Mouse (Mus musculus): ENCODE data around the gene Ccl24.
"Not testable (repeated sequence)": the region's sequence is repeated elsewhere in the genome, so short reads cannot be mapped to it uniquely, and the experiment has no call there.

The Ccl24 gene

GRCm38 (mm10) chr5:135573006-135573405, at the start of gene Ccl24:
Gene Ccl24, minus strand, starts transcription at chr5:135573049.
- DNase-seq (ENCODE audit: low read depth, low spot score), result no peak

- no peak for DNase-seq (ENCODE audit: low read depth, low spot score)
Measured at GRCm38 (mm10) chr5:135621725-135622124, 48.9 kb upstream of the Ccl24 start.

- DNase-seq (ENCODE audit: low read depth, low spot score), result no peak
Measured at GRCm38 (mm10) chr5:135620526-135620925, 47.7 kb upstream of the Ccl24 start.

- not testable (repeated sequence) for DNase-seq (ENCODE audit: low read depth, low spot score)
Measured at GRCm38 (mm10) chr5:135619741-135620140, 46.9 kb upstream of the Ccl24 start.

GRCm38 (mm10) chr5:135609794-135610193, 36.9 kb upstream of the Ccl24 start:
- no peak for DNase-seq (ENCODE audit: low read depth, low spot score)

GRCm38 (mm10) chr5:135607581-135607980, 34.7 kb upstream of the Ccl24 start:
- no peak for DNase-seq (ENCODE audit: low read depth, low spot score)

- DNase-seq (ENCODE audit: low read depth, low spot score), result not testable (repeated sequence)
Measured at GRCm38 (mm10) chr5:135606717-135607116, 33.9 kb upstream of the Ccl24 start.

- not testable (repeated sequence) for DNase-seq (ENCODE audit: low read depth, low spot score)
Measured at GRCm38 (mm10) chr5:135604643-135605042, 31.8 kb upstream of the Ccl24 start.

GRCm38 (mm10) chr5:135589996-135590784, 17.3 kb upstream of the Ccl24 start:
- no peak for DNase-seq (ENCODE audit: low read depth, low spot score)

- DNase-seq (ENCODE audit: low read depth, low spot score), result no peak
Measured at GRCm38 (mm10) chr5:135587764-135588163, 14.9 kb upstream of the Ccl24 start.

- no peak for DNase-seq (ENCODE audit: low read depth, low spot score)
Measured at GRCm38 (mm10) chr5:135585691-135586090, 12.8 kb upstream of the Ccl24 start.

GRCm38 (mm10) chr5:135582330-135582729, 9.5 kb upstream of the Ccl24 start:
- DNase-seq (ENCODE audit: low read depth, low spot score), result no peak

- DNase-seq (ENCODE audit: low read depth, low spot score), result peak; percentile 12
Measured at GRCm38 (mm10) chr5:135579331-135579751, 6.5 kb upstream of the Ccl24 start.

- DNase-seq (ENCODE audit: low read depth, low spot score), result no peak
Measured at GRCm38 (mm10) chr5:135576055-135576454, 3.2 kb upstream of the Ccl24 start.

- DNase-seq (ENCODE audit: low read depth, low spot score), result no peak
Measured at GRCm38 (mm10) chr5:135568698-135569097, 4.2 kb downstream of the Ccl24 start.

GRCm38 (mm10) chr5:135567556-135568265, 5.1 kb downstream of the Ccl24 start:
- no peak for DNase-seq (ENCODE audit: low read depth, low spot score)

- DNase-seq (ENCODE audit: low read depth, low spot score), result no peak
Measured at GRCm38 (mm10) chr5:135563469-135563868, 9.4 kb downstream of the Ccl24 start, which contains the start of gene Ccl26. Gene Ccl26, minus strand, starts transcription at chr5:135563569.

GRCm38 (mm10) chr5:135557671-135558070, 15.2 kb downstream of the Ccl24 start:
- no peak for DNase-seq (ENCODE audit: low read depth, low spot score)

- no peak for DNase-seq (ENCODE audit: low read depth, low spot score)
Measured at GRCm38 (mm10) chr5:135557051-135557450, 15.8 kb downstream of the Ccl24 start.

GRCm38 (mm10) chr5:135556259-135556658, 16.6 kb downstream of the Ccl24 start:
- DNase-seq (ENCODE audit: low read depth, low spot score), result no peak

- DNase-seq (ENCODE audit: low read depth, low spot score), result no peak
Measured at GRCm38 (mm10) chr5:135551591-135551990, 21.3 kb downstream of the Ccl24 start.

- no peak for DNase-seq (ENCODE audit: low read depth, low spot score)
Measured at GRCm38 (mm10) chr5:135550910-135551309, 21.9 kb downstream of the Ccl24 start.

- DNase-seq (ENCODE audit: low read depth, low spot score), result no peak
Measured at GRCm38 (mm10) chr5:135547990-135548389, 24.9 kb downstream of the Ccl24 start.
